Mouse (Mus musculus): ENCODE measurements around the gene Tmigd3.

Tmigd3 gene

DNA sequence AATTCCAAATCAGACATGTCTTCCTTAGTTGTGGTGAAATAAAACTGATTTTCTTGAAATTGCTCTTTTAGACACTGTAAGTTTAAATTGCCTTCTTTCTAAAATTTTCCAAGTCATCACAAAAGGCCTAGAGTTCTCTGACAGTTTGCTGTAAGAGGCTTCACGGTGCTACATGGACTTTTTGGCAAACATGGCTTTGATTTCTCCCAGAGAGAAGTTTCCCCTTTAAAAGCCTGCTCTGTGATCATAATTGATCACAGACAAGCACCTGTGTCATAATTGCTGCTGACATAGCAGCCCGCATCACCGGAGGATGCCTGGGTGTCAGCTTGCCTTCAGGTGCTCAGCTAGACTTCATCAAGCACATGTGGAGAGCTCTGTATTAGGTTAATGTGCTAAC, at the start of gene Tmigd3, which contains the start of gene Adora3:
TSS of gene Tmigd3 (plus strand) at position 346 of the 400 bp plus-strand sequence.
TSS of gene Adora3 (plus strand) at position 301 of the 400 bp plus-strand sequence.
- no peak for DNase-seq

DNA sequence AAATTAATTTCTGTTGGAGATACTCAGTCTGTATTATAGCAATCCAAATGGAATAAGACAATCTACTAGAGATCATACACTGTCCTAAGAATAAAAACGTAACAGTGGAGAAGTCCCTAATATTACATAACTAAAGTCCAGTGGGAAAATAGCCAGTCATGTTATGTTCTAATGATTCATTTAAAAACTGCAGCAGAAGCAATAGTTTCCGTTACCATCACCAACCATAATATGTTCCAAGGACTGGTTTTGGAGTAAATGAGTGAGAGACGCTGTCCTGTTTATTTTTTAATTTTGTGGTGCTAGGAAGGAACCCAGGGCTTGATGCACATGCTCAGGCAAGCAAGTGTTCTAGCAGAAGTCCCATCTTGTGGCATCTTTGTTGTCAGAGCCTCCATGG, 49.2 kb upstream of the Tmigd3 start:
- DNase-seq = no peak

DNA sequence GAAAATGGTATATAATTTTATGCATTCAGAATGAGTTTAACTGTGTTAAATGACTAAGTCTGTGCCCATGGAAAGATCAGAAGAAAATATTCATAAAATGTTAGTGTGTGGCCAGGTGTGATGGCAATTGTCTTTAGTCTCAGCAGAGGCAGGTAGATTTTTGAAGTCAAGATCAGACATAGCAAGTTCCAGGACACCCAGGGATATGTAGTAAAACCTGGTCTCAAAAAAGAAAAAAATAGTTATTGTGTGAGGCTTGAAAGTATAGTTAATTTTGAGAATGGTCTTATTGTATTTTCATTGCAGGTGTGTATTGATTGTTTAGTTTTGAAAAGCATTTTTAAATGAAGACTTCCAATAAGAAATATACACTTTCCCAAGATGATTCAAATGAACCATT, 47.1 kb upstream of the Tmigd3 start:
- DNase-seq = no peak

DNA sequence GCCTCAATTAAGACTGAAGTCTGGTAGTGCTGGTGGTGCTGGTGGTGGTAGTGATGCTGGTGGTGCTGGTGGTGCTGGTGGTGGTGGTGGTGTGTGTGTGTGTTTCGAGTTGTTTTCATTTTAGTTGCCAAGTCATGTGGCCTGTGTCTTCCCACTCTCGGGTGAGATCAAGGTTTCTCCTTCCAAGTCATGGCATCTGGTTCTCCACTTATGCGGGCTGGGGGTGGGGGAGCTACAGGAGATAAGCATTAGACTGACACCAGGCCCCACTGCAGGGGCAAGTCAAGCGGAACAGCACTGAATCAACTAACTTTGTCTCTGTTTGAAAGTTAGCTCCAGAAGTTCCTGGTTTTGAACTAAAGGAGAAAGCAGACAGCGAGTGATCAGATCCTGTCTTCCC, 46.6 kb upstream of the Tmigd3 start:
- no peak for DNase-seq

DNA sequence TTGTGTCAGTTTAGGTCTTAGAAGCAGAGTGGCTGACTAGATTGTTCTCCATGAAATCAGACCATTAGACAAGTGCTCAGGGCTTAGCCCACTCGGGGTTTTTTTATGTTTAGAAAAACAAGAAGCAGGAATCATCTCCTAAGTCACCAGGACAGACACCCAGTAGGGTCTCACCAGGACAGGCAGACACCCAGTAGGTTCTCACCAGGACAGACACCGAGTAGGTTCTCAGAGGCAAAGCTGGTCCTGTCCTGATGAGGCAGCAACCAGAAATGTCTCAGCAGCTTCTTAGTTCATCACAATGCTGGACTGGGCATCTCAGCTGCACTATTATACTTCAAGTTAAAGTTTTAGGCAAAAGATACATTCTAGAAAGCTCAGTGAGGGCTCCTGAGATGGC, 46.0 kb upstream of the Tmigd3 start:
- no peak for DNase-seq

DNA sequence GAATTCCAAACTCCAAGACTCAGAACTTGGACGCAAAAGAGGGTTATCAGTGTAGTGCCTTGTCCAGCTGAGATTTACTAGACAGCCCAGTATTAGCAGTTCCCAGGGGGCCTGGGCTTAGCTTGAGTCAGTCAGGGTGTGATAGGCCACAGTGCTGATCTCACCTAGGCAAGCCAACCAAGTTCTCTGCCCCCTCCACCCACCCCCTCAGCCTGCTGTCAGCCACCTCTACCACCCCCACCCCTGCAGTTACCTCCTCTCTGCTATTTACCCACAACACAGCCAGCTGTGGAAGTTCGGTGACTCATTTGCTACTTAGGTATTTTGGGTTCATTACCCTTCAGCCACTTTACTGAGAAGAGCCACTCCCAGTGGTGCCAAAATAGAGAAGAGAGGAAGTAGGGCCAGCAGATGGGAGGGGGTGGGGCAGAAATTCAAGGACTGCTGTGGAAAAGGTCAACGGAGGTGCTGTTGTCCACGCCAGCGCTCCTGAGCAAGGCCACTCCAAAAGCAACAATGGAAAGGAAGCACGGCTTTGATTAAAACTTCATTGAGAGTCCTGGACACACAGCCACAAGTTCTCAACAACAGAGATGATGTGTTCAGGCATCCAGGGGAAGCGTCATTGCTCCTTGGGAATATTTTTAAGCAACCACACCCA, 45.1 kb upstream of the Tmigd3 start:
- no peak for DNase-seq

DNA sequence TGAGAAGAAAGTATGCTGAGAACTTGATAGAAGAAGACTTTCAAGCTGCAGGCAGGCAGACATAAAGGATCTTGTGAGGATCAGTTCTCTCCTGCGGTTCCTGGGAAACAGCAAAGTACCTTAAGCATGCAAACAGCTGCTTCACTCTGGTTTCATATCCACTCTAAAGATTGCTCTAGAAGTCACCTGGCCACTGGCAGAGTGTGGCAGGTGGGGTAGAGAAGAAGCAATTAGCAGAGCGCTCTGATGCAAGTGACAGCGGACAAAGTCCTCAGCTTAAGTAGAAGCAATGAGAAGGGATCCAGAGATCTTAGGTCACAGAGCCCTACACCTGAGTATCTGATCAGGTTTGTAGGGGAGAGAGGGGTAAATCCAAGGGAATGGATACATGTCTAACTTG, 39.1 kb upstream of the Tmigd3 start:
- no peak for DNase-seq

DNA sequence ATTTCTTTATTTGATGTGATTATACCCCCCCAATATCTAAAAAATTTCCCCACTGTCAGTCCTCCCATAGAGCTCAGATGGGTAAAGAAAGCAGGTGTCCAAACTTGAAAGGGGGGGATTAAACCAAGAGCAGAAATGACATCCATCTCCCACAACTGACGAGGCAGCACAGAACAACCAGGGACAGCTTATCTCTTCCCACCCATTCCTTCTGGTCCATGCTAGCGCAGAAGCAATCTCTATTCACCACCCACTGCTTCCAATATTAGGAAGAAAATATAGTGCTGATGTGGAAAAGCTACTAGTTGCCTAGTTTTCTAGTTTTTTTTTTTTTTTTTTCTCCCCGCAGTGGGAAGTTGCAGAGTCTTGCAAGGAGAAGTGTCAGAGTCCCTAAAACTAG, 34.8 kb upstream of the Tmigd3 start:
- no peak for DNase-seq

DNA sequence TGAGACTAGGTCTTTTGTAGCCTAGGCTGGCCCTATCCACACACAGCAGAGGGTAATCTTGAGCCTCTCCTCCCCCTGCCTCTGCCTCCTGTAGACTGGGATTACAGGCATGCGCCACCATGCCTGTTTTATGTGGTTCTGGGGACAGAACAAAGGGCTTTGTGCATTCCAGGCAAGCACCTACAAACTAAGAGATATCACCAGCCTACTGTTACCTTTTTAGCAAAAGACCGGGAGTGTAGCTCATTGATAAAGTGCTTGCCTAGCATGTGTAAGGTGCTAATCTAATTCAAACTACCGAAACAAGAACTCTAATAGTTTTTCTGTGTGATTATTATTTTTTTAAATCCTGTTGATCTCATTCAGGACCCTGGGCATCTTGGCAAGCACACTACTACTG, 33.8 kb upstream of the Tmigd3 start:
- no peak for DNase-seq

DNA sequence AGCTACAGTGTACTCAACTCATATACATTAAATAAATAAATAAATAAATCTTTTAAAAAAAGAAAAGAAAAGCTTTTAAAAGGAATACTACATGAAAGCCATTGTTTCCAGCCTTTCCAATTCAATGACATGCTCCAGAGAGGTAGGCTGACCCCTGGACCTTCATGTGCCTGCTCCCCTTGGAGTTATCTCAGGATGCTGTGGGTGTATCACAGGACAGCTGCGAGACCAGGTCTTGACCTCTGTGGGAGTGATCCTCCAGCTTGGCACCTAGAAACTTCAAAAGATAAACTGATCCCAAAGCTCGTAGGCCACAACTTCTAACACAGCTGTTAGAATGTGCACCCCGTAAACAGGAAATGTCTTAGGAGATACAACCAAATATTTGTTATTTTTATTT, 32.0 kb upstream of the Tmigd3 start:
- no peak for DNase-seq

DNA sequence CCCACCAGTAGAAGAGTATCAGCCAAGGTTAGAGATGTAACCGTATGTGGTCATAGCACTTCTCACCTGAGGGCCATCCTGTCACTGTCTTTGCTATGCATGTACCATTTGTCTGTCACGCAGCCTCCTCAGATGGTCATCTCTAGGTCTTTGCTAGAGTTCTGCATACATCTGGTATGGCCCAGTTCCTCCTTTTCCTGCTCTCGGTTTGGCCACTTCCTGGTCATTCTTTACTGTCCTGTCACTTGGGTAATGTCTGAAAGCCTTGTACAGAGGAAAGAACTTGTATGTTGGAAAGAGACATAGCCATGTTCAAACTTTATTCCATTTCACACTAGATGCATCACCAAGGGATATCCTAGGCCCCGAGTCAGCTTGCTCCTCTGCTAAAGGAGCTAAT, 30.9 kb upstream of the Tmigd3 start:
- no peak for DNase-seq

DNA sequence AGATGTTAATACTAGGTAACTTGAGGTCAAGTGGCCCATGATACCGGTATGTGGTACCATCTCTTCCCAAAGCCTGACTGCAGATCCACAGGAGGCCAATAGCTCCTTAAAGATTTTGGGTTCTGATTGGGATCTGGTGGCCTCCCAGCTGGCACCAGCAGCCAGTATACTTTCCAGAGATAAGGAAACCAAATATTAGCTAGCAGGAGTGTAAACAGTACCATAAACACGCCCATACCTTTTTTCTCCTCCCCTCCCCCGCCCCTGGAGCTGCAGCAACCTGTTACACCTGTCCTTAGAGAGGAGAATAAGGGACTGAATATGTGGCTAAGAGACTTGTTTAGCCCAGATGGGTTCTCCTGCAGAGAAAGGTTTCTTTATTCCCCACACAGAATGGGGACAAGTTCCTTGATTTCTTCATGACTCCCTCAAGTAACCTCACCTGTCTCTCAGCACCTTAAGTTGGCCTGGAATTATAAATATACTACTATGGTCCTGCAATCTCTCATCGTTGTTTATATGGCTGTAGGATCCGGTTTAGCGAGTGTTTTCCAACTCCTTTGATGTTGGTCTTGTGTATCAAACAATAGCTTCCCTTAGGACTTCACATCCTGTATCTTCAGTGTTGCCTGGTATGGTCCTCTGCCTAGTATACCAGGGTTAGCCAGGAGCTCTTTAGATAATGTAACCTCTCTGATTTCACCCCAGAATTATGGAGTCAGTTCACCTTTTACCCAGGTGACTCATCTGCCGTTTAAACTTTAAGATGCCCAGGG, 24.2 kb upstream of the Tmigd3 start:
- DNase-seq = no peak

DNA sequence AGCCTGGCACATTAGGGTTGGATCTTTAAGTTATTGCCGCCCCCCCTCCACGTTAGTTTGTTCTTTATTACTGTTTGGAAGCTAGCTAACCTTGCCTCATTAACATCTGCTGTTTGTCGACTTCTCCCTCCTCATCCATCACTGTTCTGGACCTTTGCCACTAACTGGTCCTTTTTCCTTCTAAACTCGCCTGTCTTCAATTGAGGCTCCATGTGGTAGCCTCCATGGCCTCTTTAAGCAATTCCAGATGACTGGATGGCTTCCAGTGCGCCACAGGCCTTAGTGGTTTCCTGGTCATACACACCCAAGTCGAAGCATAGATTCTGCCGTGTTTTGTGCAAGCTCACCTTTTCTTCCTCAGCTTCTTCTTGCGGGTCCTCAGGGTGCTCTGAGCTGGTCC, 16.9 kb upstream of the Tmigd3 start:
- DNase-seq = peak; percentile 70

DNA sequence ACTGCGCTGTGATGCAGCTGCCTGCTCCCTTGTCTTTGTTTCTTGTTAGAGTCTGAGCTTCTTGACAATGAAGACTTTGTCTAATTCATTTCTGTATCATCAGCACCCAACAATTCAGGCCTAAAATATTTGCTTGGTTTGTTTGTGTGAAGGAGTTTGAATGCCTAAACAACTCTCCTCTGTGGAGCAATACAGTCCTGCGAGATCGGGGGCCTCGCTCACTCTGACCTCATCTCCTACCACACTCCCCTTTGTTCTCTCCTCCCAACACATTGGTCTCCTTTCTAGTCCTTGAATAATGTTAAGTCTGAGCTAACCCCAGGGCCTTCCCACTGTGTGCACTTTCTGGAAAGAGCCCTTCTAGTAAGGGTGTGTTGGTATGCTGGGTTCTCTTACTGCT, 15.9 kb upstream of the Tmigd3 start:
- no peak for DNase-seq

DNA sequence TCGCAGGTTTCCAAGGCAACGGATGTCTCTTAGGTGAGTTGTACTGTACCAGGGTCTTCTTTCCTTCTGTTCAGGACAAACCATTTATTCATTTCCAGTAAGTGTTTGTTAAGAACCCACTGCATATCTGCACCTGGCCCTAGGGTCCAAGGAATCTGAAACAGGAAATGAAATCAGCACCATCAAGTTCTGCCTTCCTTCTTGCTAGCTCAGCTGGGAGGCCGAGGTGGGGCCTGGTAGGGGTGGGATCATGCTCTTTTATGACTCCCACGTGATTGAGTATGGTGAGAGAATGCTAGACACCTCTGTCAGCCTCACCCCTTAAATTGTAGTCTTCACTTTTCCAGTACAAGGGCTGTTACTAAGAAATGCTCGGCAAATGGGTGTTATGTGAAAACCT, 13.2 kb upstream of the Tmigd3 start:
- no peak for DNase-seq

DNA sequence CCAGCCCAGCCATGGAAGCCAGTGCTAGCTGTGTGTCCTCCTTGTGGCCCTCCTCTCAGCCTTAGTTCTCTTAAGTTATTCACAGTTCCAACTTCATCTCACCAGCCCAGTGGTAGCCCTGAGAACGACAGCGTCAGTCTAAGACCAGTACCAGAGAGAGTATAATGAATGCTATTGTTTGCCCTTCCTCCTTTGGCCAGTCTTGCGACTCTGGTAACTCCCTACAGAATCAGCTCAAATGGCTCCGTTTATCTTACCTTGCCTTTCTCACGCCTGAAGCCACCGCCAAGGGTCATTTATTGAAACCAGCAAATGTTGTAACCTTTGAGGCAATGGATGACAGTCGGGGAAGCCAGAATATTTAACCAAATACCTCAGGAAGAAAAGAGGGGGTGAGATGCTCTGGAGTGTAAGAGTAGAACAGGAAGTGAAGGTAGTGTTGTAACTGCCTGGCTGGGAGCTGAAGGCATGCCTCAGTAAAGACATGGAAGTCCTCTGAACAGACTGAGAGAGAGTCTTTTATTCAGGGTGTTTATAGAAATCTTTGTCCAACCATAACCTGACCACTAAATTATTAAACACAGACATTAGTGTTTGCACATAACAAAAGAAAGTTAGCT, 8.8 kb upstream of the Tmigd3 start:
- no peak for DNase-seq

DNA sequence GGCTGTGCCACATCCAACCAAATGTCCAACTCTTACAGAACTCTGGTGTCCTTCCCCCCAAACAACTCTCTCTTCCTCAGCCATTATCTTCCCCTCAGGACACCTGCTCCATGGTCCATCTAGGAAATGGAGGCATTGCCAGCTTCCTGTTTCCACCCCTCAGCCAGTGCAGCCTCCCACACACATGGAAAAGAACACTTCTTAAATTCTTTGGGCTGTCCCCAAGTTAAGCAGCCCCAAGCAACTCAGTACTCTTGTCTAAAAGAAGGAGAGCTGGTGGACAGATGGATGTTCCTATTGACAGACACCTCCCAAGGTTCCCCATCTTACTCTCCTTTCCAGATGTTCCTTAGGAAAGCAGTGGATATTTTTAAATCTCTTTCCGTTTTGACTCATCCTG, 6.6 kb upstream of the Tmigd3 start:
- no peak for DNase-seq

DNA sequence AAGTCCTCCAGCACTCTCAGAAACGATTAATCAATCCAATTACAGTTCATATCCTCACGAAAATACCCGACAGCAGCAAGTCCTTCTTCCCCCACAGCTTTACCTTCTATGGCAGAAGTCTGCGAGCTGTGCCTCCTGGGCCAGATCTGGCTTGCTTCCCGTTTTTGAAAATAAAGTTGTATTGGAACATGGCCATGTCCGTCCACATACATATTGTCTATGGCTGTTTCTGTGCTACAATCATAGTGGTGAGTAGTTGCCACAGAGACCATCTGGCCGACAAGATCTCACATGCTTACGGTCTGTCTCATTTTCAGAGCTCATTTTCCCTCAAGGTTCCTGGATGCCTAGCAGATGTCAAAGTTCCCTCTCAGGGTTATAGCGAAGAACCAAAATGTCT, 5.6 kb upstream of the Tmigd3 start:
- no peak for DNase-seq

DNA sequence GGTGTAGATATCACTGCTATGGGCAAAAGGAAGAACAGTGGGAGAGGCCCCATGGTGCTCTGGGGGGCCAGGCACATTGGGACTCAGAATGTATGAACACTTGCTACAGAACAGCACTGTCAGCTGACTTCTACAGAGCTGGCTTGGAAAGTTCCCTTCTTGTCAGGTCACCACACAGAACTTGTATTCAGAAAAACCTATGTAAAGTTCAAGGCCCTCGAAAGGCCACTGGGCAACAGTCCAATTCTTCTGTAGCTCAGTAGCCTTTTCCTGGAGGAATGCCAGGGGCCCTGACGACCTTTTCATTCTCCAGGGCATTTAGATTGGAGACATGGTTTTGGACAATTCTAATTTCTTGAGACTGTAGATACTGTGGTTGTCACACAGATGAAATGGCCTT, 2.6 kb upstream of the Tmigd3 start:
- no peak for DNase-seq

DNA sequence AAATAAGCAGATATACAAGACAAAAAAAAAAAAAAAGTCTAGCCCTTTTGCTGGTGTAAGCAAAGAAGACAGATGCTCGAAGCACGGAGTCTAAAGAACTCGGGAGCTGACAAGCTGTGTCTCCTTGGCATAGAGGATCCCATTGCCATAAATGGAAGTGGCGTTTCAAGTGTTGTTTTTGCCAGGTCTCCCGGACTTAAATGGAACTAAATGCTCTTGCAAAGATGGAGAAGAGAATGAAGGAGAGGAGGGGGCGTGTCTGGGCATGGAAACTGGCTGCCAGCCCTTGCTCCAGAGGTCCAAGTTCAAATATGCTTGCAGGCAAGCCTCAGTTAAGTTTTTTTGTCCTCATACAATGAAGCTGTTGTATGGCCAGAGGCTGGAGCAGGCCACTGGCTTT, 1.3 kb downstream of the Tmigd3 start:
- no peak for DNase-seq

DNA sequence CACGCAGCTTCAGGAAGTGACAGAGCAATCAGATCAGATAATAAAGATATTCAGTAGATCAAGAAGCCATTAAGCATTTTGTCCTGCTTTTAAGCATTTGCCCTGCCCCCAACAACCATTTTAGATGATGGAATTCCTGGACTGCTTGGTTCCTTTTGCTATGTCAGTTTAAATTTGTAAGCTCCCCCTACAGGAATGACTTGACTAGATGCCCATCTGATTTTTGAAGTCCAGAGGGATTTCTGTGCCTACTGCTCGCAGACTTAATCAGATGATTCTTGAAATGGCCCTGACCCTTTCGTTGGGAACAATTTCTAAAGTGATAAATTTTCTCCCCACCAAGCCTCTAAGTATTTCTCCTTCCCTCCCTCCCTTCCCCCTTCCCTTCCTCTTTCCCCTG, 1.9 kb downstream of the Tmigd3 start:
- no peak for DNase-seq

DNA sequence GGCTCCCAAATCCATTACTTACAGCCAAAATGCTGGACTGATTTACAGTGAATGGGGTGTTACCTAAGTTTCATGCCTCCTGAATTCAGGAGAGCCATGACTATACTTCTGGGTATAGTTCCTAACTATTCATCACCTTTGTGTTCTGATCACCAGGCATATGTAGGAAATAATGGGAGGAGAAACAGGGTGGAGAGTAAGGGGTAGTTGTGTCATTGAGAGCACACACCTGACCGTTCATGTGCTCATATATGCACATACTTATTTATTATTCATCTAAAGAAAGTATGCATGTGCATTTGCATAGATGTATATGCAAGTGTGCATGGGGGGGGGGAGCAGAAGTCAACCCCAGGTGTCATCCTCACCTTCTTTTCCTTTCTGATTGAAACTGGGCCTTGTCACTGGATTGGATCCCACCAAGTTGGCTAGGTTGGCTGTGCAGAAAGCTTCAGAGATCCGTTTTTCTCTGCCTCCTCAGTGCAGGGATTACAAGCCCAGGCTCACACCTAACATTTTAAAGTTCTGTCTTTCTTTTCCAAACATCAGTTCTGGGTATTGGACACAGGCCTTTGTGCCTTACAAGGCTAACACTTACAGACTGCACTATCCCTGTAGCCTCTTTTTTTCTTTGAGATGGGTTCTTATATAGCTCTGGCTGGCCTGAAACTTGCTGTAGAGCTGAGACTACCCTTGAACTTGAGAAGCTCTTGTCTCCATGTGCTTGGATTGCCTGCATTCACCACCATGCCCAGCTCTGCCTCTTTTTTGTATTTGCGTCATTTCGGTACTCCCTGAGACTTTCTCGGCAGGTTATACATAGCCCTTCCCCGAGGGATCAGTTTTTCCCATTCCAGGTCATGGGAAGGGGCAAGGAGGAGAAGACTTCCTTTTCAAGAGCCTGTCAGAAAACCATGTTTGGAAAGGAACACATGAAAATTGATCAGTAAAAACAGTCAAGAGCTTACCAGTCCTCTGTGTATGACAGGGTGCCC, 3.0 kb downstream of the Tmigd3 start:
- DNase-seq = no peak

DNA sequence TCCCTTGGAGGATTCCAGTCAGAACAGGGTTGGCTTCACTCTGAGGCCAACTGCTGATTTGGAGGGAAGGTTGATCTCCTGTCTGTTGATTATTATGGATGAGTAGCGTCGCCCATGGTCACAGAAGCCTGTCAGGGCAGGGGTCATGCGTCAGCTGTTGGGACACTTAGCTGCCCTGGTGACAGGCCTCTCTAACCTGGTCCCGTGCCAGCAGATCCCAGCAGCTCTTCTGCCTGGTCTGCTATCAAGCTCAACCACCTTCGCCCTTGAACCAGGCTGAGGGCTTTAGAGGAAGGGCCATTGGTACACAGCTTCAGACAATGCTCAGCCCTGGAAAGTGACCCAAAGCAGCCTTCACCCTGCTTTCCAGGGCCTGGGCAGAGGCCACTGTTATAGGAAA, 5.3 kb downstream of the Tmigd3 start:
- DNase-seq = no peak
